Mouse (Mus musculus): ENCODE measurements around the gene Tpst1.
A peak's percentile ranks its signal among the peaks of the same experiment; 100 is the strongest.

GRCm38 (mm10) chr5:130080051-130080681 is 7.0 kb downstream of the Tpst1 start:
- TF ChIP-seq POLR2A (IDR thresholded peaks at IDR 0.05; ENCODE audit: low read depth, low read length), result no peak
- 0 out of 2 replicates have a peak, but pooled peaks have one; percentile 6 for TF ChIP-seq CTCF (IDR thresholded peaks at IDR 0.05; ENCODE audit: extremely low read depth, insufficient read depth, insufficient read length, insufficient replicate concordance)

Measured in spleen, adult 2 months (tissue).